Mouse (Mus musculus): ENCODE data around the gene Cdyl2.

Gene Cdyl2

DNA sequence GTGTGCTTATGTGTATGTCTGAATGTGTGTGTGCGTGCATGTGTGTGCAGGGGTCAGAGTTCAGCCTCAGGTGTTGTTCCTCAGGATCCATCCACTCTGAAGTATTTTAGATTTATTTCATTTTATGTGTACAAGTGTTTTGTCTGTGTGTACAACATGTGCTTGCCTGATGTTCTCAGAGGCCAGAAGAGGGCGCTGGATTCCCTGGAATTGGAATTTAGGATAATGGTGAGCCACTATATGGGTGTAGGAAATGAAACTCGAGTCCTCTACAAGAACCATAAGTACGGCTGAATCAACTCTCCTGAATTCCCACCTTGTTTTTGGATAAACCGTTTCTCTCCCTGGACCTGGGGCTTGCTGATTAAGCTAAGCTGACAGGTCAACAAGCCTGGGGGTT lies 61.2 kb downstream of the Cdyl2 start:
- DNase-seq (ENCODE audit: inconsistent ontology term): no peak

DNA sequence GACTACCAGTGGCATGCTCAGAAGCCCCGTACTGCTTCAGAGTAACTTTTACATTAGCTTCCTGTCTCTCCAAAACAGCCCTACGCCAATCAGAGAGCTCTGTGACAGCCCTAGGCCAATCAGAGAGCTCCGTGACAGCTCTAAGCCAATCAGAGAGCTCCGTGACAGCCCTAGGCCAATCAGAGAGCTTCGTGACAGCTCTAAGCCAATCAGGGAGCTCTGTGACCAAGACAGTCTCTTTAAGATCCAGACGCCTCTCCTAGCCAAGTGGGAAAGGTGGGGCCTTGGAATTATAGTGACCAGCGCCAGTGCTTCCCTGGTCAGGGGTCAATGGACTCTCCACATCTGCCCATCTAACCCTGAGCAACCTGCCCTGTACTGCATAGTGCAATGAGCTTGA lies 62.2 kb downstream of the Cdyl2 start:
- no peak for DNase-seq (ENCODE audit: inconsistent ontology term)

DNA sequence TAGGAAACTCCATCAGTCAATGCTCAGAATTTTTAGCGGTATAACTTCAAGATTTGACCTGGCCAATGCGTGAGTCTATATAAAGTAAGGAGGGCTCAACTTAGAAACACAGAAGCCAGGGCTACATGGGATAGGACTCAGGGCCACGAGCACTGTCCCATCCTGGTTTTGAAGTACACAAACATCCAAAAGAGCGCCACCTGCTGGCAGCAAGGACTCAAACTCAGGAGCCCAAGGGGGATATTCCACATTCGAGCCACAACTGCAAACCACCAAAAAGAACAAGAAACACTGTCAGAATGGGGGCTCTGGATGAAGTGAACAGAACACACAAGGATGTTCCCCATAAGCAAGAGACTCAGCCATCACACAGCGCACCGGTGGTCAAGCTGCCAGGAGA lies 63.8 kb downstream of the Cdyl2 start:
- DNase-seq (ENCODE audit: inconsistent ontology term): no peak

DNA sequence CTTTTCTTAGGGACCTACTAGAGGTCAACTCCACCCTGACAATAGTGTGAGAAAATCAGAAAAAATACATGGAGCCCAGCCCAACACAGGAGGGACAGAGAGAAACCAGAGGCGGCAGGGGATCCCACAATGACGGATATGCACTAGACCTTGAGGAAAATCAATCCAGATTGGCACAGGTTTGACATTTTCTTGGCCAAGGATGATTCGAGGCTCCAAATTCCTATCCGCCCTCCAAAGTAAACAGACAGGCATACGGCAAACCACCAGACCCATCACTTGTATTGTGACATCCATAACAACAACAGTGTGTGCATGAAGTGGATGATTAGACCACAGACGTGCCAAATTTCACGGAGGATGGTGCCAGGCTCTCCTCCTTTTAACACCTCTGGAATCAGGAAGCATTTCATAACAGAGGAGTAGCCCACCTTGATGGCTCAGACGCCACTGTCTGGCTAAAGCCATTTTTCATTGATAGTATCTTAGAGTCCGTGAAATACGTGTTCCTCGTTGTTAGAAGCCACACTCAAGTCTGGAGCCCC lies 65.9 kb downstream of the Cdyl2 start:
- DNase-seq (ENCODE audit: inconsistent ontology term): no peak

DNA sequence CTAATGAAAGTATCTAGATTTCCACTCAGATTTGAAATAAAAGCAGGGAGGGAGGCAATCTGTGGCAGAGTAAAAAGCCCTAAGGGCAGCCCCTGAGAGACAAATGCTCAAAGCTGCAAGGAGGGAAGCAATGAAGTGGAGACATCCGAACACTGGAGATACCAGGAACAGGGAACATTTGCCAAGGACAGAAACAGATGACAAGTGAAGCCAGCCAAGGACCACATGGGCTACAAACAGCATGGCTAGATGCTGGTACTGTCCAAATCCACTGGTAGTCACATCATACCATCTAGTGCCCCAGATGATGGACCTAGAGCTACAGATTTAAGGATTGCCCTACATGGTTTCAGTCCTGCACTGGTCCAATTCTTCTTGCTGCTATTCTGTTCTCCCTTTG lies 71.3 kb downstream of the Cdyl2 start:
- no peak for DNase-seq (ENCODE audit: inconsistent ontology term)

DNA sequence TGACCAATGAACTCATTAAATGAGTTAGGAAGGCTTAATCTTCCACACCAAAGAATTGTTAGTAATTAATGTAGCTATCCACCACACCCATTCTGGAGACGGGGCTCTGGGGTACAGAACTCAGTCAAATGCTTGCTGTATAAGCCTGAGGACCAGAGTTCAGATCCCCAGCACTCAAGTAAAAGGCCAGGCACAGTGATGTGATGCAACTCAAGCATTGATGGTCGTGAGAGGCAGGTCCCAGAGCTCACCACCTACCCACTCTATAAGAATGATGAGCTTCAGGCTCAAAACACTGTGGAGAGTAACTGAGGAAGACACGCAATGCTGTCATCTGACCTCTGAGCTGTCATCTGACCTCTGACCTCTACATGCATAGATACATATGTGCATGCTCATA lies 76.0 kb downstream of the Cdyl2 start:
- DNase-seq (ENCODE audit: inconsistent ontology term): no peak

DNA sequence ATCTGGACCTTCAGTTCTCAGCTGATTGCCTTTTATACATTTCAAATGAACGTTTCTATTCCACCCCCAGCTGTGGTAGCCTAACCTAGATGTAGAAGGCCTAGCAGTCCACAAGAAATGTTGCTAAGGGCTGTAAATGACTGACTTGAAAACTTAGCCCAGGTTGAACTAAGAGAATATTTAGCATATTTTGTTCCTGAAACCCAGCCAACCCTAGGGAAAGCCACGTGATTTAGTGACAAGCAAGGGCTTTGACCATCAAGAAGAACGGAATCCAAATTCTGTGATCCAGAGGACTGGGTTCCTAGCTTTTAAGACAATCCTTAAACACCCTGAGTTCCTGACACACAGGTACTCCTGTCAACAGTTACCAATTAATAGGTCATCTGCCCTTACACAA lies 77.9 kb downstream of the Cdyl2 start:
- no peak for DNase-seq (ENCODE audit: inconsistent ontology term)

DNA sequence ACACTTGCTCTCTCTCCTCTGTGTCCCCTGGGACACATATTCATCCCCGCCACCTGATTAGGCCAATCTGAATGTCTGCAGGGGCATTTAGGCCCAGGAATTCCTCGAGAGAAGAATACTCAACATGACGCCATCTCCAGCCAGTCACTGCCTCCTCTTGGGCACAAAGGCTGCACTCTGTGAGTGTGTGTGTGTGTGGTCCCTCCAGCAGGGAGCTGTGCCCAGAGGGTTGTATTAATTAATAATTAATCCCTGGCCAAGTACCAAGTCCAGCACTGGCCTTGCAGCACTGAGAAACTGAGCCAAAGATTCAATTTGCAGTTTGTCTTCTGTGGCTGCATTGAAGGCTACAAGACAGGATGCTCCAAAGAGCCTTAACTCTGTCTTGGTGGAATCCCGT lies 79.8 kb downstream of the Cdyl2 start:
- peak; percentile 88 for DNase-seq (ENCODE audit: inconsistent ontology term)

DNA sequence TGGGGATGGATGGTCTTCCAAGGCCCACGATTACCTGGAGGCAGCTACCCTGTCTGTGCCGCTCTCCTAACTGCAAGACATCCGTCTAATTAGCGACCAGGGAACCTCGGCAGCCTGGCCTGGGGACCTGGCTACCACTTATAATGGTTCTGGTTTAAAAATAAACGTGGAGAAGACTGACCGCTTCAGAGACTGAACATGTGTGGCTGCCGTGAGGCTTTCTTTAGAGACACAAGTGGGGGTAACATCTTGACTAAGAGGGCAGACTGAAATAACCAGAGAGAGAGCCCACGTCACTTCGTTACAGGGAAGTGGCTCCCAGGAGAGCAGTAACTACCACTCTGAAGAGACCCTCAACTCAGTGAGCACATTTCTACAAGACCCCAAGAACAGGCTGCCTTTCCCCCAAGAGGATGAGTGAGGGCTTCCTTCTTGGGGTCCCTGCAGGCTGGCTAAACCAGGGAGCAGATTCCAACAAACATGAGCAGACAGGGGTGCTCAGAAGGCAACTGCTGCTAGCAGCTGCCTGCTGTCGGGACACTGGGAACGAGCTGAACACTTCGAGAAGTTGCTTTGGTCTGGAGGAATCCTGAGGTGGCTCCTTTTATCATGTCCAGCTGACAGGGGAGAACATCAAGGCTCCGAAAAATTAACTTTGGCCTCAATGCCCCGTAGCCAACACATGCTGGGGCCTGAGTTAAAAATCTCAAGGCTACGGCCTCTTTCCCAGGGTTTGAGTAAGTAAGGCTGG lies 82.6 kb downstream of the Cdyl2 start:
- no peak for DNase-seq (ENCODE audit: inconsistent ontology term)

DNA sequence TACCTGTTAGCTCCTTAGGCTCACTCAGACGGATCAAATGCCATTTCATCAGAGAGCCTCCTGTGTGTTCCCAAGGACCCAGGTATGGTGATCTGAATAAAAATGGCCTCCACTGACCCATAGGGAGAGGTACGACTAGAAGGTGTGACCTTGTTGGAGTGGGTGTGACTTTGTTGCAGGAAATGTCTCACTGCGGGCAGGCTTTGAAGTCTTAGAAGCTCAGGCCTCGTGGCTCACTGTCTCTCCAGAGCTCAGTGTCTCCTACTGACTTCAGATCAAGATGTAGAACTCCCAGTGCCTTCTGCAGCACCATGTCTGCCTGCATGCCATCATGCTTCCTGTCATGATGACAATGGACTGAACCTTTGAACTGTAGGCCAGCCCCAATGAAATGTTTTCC lies 87.4 kb downstream of the Cdyl2 start:
- DNase-seq (ENCODE audit: inconsistent ontology term): no peak

DNA sequence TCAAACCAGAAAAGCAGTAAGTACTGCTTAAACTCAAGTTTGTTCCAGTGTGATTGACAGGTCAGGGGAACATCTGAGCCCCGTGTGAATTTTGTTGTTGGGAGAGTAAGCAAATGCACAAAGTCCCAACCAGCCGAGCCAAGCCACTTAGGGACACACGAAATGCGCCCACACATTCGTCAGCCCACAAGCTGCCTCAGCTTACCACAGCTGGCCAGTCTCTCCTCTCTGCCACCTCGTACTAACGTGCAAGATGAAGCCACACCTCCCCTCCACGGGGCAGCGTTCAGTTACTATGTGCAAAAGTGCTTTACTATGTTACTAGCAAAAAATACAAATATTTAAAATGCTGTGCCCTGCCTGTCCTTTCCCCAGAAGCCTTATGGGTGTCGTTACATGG lies 91.9 kb downstream of the Cdyl2 start:
- DNase-seq (ENCODE audit: inconsistent ontology term): no peak

DNA sequence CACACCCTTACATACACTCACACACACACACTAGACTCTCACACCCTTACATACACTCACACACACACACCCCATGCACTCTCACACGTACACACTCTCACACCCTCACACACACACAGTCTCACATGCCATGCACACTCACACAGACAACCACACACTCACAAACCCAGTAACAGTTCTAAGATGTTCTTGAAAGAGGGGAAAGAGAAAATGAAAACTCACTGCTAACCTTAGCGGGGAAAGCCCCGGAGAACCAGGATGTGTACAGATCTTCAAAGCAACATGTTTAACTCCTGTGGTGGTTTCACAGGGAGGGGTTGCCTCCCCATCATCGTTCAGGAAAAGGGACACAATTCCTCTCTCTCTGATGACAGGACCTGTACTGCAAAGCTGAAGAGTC lies 94.8 kb downstream of the Cdyl2 start:
- no peak for DNase-seq (ENCODE audit: inconsistent ontology term)

DNA sequence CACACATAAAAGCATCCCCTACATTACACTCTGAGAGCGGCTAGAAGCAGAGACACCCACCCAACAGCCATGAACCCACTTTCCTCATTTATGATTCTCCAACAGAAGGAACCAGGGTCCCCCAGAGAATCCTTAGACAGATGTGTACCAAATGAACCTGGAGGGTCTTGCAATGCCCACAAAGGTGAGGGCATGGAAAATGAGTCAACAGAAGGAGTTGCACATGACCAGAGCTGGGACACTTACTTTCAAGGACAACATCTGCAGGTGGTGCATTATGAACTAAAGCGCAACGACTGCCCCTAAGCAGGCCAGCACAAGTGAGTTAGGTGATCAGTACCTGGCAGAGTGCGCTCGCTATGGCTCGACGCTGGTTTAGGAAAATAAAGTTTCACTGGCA lies 95.6 kb downstream of the Cdyl2 start:
- DNase-seq (ENCODE audit: inconsistent ontology term): no peak

DNA sequence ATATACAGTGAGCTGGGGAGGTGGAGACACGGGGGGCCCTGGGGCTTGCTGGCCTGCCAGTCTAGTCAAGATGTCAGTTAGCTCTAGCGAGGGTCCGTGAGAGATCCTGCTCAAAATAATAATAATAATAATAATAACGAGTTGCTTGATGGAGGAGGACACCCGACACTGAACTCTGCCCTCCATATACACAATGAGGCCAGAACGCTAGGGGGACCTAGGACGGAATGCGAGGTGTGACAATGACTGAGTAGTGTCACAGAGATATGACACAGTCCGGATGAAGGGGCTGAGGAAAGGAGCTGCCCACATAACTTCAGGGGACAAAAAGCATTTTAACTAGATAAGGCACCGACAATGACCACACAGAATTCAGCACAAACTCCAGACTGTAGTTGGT lies 96.4 kb downstream of the Cdyl2 start:
- DNase-seq (ENCODE audit: inconsistent ontology term): no peak

DNA sequence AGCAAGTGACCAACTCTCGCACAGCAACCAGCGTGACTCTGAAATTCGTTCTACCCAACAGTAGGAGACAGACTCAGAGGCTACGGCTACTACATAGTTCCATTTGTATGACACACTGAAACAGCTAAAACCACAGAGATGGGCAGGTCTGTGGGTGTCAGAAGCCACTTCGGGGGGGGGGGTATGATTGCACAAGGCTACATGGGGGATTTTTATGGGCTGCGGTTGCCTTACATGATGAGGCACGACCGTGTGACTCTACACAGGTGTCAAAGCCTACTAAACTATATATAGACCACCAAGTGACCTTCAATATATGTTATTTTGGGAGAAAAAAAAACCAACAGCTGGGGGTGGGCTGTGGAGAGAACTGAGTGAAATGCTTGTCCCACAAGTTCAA lies 96.8 kb downstream of the Cdyl2 start:
- no peak for DNase-seq (ENCODE audit: inconsistent ontology term)

DNA sequence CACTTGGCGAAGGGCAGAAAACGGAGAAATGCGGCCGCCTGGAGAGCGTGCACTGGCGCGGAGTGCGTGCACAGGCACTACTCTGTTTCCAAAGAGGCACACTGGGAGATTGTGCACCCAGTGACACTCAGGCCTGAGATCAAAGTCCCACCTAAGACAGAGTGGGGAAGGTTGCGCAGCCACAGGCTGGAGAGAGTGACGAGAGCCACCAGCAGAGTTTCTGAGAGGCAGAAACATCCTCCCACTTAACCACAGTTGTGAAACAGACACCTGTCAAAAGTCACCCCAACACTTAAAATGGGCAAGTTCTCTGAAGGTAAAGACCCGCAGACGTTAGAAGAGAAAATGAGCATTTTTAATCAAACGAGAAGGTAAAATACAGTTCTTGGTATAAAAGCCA lies 97.5 kb downstream of the Cdyl2 start:
- DNase-seq (ENCODE audit: inconsistent ontology term): no peak

DNA sequence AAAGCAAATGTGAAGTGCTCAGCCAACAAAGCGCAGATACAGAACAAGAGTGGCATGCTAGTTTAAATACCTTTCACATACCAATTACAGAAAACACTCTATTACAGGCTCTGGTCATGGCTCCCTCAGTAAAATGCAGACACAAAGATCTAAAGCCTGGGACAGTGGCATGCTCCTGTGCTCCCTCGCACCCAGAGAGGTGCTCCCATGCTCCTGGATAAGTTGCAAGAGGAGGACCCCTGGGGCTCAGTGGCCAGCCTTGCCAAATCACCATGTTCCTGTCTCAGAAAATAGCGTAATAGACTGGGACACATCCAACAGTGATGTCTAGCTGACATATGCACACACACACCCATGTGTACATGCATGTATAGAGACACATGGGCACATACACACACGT lies 98.4 kb downstream of the Cdyl2 start:
- no peak for DNase-seq (ENCODE audit: inconsistent ontology term)

DNA sequence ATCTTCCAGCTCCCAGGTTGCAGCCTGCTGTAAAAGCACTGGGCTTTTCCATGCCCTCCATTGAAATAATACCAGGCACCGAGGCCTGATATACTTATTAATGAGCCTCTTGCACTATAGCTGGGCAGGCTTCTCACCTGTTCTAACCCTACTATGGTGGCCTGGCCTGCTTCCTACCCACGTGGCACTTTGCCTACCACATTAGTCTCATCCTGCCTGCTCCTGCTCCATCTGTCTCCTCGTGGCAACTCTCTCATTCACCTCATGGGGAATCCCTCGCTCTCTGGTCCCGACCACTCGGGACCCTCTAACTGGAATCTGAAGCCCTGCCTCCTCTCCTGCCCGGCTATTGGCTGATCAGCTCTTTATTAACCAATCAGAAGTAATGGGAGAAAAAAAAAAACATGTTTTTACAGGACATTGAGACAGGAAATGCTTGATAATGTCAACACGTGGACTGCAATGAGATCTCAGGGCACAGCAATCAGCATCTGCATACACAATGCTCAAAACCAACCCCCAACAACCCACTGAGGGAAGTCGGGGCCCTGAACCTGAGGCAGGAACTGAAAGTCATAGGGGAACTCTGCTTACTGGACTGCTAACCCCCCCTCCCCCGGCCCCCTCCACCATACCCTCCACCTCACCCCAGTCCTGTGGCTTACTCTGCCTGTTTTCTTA lies 99.2 kb downstream of the Cdyl2 start:
- DNase-seq (ENCODE audit: inconsistent ontology term): no peak

DNA sequence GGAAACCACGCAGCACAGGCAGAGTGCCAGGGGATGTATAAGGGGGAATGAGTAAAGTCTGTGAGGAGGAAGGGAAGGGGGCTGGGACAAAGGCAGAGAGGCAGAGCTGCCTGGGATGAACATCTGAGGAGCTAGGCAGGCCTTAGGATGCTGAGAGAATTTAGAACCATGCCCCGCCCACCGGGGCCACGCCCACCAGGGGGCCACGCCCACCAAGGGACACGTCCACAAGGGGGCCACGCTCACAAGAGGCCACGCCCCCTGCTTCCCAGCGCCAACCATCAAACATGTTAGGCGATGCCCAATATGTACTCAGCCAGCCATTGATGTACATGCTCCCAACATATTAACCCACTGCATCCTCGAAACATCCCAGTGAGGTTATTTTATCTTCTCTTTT lies 102.7 kb downstream of the Cdyl2 start:
- DNase-seq (ENCODE audit: inconsistent ontology term): peak; percentile 4

DNA sequence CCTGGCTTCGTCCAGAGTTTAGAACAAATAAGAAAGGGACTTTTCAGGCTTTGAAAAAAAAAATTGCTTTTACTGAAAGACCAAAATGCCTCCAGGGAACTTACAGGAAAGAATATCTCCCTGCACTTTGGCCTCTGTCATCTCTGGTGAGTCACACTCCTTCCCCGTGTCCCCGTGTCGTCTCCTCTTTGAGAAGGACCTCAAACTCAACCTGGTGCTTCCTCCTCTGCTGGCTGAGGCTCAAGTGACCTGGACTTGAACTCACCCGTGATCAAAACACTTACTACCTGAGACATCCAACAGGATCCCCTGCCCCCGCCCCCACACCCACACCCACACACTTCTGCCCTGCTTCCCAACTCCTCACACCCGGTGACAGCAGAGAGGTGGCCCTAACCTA lies 103.8 kb downstream of the Cdyl2 start:
- no peak for DNase-seq (ENCODE audit: inconsistent ontology term)

DNA sequence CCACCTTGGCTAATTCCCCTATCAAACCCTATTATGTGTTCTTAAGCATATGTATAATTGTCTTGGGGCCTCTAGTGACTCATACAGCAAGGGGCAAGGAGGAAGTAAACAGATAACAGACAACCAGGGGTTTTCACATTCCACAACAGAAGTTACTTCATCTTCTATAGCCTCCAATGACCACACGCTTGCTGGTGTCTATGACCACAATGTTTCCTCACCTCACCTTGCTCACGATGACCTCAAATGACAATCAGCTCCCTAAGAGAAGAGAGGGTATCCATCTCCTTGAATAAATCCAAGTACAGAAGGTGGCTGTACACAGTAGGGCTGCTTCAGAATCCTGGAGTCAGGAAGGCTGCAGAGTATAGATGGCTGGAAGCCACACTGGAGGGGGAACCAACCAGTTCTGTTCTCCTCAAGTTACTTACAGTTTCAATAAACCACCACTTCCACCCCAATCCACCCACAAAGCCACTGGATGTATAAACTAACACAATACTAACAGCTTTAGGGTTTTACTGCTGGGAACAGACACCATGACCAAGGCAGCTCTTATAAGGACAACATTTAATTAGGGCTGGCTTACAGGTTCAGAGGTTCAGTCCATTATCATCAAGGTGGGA lies 104.8 kb downstream of the Cdyl2 start:
- DNase-seq (ENCODE audit: inconsistent ontology term): no peak

DNA sequence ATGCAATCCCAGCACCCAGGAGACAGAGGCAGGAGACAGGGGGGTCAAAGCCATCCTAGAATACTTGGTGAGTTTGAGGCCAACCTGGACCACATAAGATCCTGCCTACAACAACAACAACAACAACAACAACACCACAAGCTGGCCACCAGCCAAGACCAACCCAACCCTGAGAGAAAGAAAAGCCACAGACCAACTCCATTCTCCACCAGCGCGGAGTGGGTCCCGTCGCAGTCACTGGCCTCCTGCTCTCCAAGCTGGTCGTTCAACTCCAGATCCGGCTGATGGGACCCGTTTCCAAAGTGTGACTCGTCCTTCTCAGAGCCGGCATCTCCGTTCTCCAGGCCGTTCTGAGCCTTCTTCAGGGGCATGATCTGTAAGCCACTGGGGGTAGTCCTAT lies 109.2 kb downstream of the Cdyl2 start:
- DNase-seq (ENCODE audit: inconsistent ontology term): no peak

DNA sequence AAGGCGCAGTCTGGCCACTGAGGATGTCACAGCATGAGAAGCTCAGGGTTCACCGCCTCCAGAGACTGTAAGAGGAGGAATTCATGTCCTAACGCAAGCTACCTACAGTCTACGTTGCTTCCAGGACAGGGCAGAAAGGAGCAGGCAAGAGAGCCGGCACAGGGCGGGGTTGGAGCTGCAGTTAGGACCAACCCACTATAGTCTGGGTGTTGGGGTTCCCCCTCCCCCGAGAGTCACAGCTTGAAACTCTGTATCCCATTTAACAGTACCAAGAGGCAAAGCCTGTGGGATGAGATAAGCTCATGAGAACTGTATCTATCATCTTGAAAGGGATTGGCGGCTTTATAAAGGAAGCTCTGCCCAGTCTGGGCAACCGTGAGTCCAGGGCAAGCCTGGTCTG lies 110.5 kb downstream of the Cdyl2 start:
- DNase-seq (ENCODE audit: inconsistent ontology term): no peak
